Comparison of ENCODE assay signal across 12 mouse cellular contexts in the genomic region with DNA sequence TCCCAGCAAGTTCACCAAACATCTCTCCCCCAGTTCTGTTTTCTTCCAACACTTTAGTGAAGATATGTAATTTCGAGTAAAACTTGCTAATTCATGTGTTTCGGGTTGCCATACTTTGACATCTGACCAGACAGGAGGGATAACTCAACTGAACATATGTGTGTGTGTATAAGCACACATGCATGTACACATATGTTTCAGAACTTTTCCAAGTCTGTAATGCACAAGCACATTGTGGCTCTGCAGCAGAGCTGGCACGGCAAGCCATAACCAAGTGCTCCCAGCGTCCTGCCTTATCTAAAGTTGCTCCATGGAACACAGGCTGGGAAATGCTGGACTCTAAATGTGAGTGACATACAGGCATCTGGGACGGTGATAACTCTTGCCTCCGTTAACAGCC.
"Had no signal": no experiment of that assay in that cellular context is flagged by ENCODE, and none has a peak within 500 bp of the region (broad histone marks: within the 10 kb centered on the region; RNA-seq: fewer than 3 reads in every experiment).

No protein-coding gene starts in this region.

- H3K9ac ChIP-seq: limb, embryonic 13.5 days; liver, embryonic 14.5 days had no signal

- H3K9me3 ChIP-seq: limb, embryonic 13.5 days had no signal

- H3K27me3 ChIP-seq: limb, embryonic 13.5 days had no signal

- H3K4me2 ChIP-seq: limb, embryonic 13.5 days; midbrain, embryonic 11.5 days had no signal

- H3K27ac ChIP-seq: limb, embryonic 13.5 days; liver, embryonic 14.5 days had no signal

- H3K36me3 ChIP-seq: limb, embryonic 13.5 days had no signal

- H3K4me3 ChIP-seq: limb, embryonic 13.5 days had no signal

- DNase-seq: kidney, postnatal 4 days; left cerebral cortex, postnatal 4 days; lung, adult 2 months; lung, postnatal 14 days; lung, postnatal 4 days; midbrain, embryonic 14.5 days; thymus, adult 2 months; thymus, postnatal 14 days; thymus, postnatal 4 days had no signal
